Mouse (Mus musculus) splenic B cell, adult 2 months (primary cell): ENCODE results near the gene Hps3.
"Not testable (repeated sequence)": the region's sequence is repeated elsewhere in the genome, so short reads cannot be mapped to it uniquely, and the experiment has no call there.

Source experiments
- DNase-seq: peaks from one replicate; pipeline ENCODE4 v3.0.0-alpha.2; 2011; ENCODE audit warnings: low read depth, low spot score
- H3K27me3 ChIP-seq: 2 replicates; pipeline ENCODE4 v1.6.1; 2012; ENCODE audit warnings: mild to moderate bottlenecking, low read length, moderate library complexity, mixed read lengths; ENCODE audit not compliant: control insufficient read depth, poor library complexity, insufficient read depth, severe bottlenecking
- H3K36me3 ChIP-seq: 2 replicates; pipeline ENCODE4 v1.6.1; 2012; ENCODE audit warnings: mild to moderate bottlenecking, low read length, moderate library complexity, mixed read lengths; ENCODE audit not compliant: control insufficient read depth, poor library complexity, insufficient read depth, severe bottlenecking

Gene Hps3

GRCm38 (mm10) chr3:20034719-20035404, at the start of gene Hps3:
TSS of gene Hps3 (minus strand) at chr3:20035315.
- Histone ChIP-seq H3K27me3 (no peaks in the 10 kb centered on the region), H3K36me3 (0 out of 2 replicates have a peak, but pooled peaks cover 2% of the 10 kb centered on the region)
- DNase-seq = peak; percentile 90

DNA sequence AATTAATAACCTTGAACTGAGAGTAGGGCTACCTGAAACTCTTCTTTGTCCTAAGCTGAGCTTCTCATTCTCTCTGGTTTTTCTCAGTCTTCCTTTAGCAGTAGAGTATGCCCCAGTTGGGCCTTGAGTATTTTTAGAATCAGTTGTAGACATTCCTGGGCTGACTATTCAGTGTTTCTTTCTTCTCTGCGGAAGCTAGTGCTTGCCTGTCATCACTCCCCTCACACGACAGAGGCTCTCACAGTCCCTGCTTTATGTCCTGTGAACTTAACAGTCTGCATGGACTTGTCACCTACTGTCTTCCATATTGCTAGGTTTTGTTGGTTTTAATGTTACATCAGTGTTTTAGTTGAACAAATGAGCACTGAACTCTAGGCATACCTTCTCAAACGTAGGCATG, 47.0 kb upstream of the Hps3 start:
- DNase-seq = no peak
- peaks cover 12% of the 10 kb centered on the region for H3K36me3 ChIP-seq
- H3K27me3 ChIP-seq = no peaks in the 10 kb centered on the region

DNA sequence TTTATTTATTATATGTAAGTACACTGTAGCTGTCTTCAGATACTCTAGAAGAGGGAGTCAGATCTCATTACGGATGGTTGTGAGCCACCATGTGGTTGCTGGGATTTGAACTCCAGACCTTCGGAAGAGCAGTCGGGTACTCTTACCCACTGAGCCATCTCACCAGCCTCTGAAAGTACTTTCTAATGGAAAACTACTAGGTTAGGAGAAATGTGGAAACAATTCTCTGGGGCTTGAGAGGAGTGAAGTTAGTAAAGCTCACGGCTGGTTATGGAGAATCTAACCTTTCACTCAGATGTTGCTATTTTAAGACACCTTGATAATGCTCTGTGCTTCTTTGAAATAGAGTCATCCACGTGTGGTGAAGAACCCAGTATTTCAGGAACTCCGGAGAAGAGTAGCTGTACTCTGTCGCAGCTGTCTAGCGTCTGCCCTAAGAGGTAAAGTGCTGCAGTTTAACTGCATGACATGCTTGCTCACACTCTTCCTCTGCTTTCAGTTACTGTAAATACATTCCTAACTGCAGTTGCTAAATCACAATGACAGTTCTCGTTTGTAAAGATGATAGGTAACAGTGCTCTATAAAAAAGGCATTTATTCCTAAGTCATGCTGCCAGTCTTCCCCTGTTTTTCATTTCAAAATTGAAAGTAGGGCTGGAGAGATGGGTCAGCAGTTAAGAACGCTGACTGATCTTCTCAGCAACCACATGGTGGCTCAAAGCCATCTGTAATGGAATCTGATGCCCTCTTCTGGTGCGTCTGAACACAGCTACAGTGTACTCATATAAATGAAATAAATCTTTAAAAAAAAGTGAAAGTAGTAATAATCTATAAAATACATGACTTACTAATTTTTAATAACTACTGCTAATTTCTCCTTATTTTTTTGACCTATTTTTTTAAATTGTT, 41.3 kb upstream of the Hps3 start:
- no peaks in the 10 kb centered on the region for H3K27me3 ChIP-seq
- peaks cover 9% of the 10 kb centered on the region for H3K36me3 ChIP-seq
- DNase-seq = peak; percentile 21

GRCm38 (mm10) chr3:20058197-20058541, 23.1 kb upstream of the Hps3 start:
- no peak for DNase-seq
- Histone ChIP-seq H3K27me3 (no peaks in the 10 kb centered on the region), H3K36me3 (peaks cover 9% of the 10 kb centered on the region; the same call in 1 of the 2 replicates)

- no peaks in the 10 kb centered on the region for H3K27me3 ChIP-seq
- DNase-seq = peak; percentile 96
- peaks cover 6% of the 10 kb centered on the region; the same call in 1 of the 2 replicates for H3K36me3 ChIP-seq
These were observed 22.4 kb upstream of the Hps3 start, which contains the start of gene Hltf for GRCm38 (mm10) chr3:20057306-20058196. TSS of gene Hltf (plus strand) at chr3:20057811.

GRCm38 (mm10) chr3:20044736-20045135, 9.6 kb upstream of the Hps3 start:
- not testable (repeated sequence) for H3K36me3 ChIP-seq, DNase-seq, H3K27me3 ChIP-seq

- DNase-seq, H3K27me3 ChIP-seq, H3K36me3 ChIP-seq: not testable (repeated sequence)
These were observed 6.3 kb upstream of the Hps3 start for GRCm38 (mm10) chr3:20041461-20041860.

DNA sequence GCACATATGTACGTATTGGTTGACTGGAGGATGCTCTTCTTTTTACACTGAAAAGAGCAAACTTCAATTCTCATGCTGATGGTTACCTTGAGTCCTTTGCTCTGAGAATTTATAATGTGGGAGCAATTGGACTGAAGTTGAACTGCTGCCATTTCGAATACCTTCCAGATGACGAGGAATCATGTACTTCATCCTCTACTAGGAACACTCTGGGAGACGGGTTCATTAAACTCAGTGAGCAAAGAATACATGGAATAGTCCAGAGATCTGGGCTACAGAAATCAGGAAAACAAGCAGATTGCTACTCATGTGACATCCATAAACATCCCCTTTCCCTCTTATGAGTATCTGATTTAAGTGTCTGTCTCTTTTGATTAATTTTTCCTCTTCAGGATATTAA, 954 bp upstream of the Hps3 start:
- no peaks in the 10 kb centered on the region for H3K36me3 ChIP-seq
- H3K27me3 ChIP-seq = no peaks in the 10 kb centered on the region
- DNase-seq = no peak

DNA sequence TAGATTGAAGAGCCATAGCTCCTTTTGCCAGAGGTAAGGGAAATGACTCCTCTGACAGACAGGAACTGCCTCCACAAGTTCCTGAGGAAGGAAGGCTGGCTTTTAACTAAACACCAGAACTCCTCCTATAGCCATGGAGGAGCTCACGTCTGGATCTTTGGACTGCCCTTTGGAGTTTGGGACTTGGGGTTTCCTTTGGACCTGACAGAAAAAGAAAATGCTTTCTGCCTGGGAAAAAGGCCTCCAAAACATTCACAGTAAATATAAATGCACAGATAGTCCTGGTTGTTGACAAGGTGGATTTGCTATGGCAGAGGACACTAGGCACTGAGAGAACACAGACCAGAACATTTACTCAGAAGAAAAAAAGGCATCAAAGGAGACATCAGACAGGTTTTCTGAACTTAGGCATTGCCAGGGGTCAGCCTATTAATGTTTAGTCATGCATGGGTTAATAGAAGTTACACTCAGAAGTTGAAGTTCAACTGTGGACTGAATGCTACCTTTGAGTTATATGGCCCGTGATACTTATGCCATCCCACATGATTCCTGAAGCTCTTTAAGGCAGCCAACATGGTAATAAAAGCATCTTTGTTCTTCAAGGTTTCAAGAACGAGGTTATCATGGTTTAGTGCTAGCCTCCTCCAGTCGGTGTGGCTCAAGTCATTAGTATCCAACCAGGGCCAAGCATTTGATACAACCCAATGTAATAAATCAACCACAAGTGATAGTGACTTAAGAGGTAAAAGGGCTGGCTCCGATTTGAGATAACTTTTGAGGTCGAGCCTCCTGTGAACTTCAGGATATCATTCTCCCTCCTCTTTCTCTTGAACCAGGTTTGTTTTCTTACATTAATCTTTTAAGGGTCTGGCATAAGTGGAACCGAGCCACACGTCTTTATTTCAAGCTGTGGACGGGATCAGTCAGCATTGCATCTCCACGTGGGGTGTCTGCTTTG, 1.1 kb downstream of the Hps3 start:
- DNase-seq = no peak
- Histone ChIP-seq H3K27me3 (no peaks in the 10 kb centered on the region), H3K36me3 (0 out of 2 replicates have a peak, but pooled peaks cover 3% of the 10 kb centered on the region)

DNA sequence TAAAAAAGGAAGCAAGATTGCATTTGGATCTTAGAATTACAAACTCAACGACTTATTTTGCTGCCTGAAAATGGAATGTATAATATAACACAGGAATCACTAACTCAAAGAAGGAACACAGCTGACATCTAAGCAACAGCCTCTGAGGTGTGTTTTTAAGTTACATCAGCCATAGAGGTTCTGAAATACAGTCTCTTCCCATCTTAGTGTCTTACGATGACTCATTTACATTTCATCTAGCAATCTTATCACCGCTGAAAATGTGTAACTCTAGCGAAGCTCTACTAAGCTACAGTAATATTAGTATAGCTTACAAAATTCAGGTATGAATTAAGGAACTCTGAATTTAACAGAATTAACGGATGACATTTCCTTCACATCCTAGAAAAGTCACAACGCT, 4.3 kb downstream of the Hps3 start:
- 0 out of 2 replicates have a peak, but pooled peaks cover 5% of the 10 kb centered on the region for H3K36me3 ChIP-seq
- no peaks in the 10 kb centered on the region; the same call in 1 of the 2 replicates for H3K27me3 ChIP-seq
- DNase-seq = no peak

DNA sequence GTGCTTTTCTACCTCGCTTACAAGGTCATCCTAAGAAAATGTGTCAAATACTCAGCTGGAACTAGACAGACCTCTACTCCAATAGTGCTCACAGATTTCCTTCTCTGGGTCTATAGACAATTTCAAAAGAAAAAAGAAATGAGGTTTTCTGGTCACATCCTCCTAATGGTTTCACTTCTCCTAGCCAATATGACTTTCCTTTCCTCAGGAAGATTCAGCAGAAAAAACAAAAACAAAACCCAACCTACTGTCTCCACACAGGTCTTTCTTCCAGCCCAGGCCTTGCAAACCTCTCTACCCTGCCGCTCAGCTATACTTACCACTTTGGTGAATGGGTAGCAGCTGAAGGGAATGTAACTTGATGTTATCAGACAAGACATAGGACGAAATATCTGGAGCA, 6.5 kb downstream of the Hps3 start:
- DNase-seq = peak; percentile 25
- H3K27me3 ChIP-seq = no peaks in the 10 kb centered on the region; the same call in 1 of the 2 replicates
- peaks cover 13% of the 10 kb centered on the region for H3K36me3 ChIP-seq

DNA sequence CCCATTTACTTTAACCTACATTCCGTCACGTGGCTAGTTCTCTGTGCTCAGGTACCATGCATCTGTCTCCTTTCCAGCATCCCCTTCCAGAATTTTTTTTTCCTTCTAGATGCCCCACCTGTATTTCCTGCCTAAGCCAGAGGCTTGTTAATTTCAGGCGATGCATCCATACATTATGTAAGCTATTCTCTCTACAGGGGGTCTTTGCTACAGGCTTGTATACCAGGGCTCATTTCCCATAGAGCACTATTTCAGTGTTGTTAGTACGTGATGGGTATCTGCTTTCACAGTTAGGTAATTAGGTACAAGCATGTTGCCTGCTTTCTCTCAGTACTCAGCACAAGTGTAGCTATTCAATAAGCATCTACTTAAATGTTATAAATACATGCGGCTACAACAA, 7.3 kb downstream of the Hps3 start:
- DNase-seq = no peak
- Histone ChIP-seq H3K27me3 (no peaks in the 10 kb centered on the region; the same call in 1 of the 2 replicates), H3K36me3 (peaks cover 13% of the 10 kb centered on the region)

DNA sequence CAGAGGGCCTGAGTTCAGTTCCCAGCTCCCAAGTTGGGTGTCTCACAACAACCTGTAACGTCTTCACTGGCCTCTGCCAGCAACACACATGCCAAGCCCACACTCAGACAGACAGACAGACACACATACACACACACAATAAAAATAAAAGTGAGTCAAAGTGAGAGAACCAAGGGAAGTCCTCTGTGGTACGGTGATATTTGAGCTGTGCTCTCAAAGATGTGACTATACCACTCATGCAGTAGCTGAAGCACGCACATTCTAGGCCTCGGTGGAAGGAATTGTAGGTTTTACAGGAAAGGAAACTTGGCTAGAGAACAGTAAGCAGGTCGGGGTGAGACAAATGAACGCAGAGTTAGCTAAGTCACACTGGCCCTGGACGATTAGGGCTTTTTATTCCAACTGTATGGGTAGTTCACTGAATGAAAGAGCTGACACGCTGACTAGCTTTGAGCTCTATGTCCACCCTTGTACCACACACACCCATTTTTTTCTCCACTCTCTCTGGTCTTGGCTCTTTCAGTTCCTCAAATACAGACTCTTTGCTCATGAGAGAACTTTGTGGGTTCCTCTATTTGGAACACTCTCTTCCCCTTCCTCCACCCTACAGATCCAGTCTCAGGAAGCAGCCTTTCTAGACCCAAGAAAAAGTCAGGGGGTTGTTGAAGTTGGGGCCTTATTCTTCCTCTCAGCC, 8.0 kb downstream of the Hps3 start:
- H3K36me3 ChIP-seq = peaks cover 16% of the 10 kb centered on the region
- peak; percentile 84 for DNase-seq
- no peaks in the 10 kb centered on the region; the same call in 1 of the 2 replicates for H3K27me3 ChIP-seq
